Mouse (Mus musculus): ENCODE measurements around the gene Asb17.
"Not testable (repeated sequence)": the region's sequence is repeated elsewhere in the genome, so short reads cannot be mapped to it uniquely, and the experiment has no call there.

Gene Asb17

DNA sequence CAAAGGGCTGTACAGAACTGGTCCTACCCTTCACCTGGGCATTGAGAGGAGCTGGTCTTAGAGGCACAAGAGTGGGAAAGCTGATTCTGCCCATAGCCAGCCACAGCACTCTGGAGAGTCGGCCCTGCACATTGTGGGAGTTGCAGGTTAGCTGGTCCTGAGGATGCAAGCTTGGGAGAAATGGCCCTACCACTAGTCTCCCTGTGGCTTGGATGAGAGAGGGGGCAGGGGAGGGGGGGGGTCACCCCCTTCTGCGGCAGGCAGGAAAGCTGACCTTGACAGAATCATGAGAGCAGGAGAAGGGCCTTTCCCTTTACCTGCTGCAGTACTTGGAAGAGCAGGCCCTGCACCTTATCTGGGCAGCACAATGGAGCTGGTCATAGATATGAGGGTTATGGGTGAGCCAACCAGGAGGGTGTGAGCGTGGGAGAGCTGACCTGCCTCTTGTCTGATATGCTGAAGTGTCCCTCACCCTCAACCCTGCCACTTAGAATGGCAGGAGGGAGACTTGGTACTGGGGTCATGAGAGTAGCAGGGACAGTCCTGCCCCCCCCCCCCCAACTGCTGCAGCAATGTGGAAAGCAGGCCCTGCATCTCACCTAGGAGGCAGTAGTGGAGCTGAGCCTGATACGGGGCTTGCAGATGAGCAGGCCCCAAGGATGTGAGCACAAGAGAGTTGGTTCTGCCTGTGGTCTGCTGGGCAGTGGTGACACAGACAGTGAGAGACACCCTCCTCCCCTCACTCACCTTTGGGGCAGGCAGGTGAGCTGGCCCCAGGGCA, 11.9 kb upstream of the Asb17 start:
- no peak for DNase-seq (ENCODE audit: low spot score)

DNA sequence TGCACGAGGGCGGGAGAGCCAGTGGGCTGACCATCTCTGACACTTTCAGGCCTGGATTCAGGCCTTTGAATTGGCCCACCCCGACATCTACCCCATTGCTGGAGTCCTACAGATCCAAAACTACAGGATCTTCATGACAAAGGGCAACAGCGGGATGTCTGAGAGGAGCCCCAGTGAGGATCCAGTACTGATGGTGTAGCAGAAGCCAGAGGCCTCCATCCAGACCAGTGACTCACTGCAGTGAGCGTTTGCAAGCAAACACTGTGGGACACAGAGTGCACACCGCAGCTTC, 11.4 kb upstream of the Asb17 start:
- no peak for DNase-seq (ENCODE audit: low spot score)

DNA sequence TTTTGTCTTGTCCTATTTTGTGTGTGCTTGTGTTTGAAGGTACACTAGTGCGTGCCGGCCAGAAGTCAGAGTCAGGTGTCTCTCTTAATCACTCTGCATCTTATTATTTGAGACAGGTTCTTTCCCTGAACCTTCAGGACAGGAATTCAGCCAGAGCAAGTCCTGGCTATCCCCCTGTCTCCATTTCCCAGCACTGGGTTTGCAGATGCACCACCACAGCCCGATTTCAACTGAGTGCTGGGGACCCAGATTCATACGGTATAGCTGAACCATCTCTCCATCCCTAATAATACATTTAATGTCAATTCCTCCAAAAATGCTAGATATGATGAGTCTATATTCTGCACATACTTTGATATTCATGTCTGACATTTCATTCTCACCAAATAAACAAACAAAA, 9.9 kb upstream of the Asb17 start:
- DNase-seq (ENCODE audit: low spot score) = no peak

DNA sequence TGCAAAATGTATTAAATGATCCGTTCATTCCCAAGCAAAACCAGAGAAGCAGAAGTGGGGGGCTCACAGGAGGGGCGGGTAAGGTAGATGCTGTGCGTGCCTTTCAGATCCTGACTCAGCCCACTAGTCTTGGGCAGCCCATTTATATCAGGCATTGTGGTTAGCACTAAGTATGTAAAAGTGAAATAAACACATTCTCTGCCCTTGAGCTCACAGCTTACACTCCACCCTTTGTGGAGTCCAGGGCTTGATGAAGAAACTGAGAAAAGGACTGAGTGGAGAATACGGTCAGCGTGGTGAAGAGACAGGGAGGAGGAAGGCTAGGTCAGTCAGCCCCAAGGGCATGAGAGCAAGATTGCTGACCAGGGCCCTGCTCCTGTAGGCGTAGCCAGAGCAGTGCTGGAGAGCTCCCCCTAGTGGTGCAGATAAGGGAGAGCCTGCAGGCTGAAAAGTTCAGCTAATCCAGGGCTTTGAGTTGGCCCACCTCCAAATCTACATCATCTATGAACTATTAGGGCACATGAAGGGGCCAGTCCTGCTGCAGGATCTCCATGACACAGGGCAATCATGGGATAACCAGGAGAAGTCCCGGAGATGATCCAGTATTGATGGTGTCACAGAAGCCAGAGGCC, 8.4 kb upstream of the Asb17 start:
- DNase-seq (ENCODE audit: low spot score) = peak; percentile 67

DNA sequence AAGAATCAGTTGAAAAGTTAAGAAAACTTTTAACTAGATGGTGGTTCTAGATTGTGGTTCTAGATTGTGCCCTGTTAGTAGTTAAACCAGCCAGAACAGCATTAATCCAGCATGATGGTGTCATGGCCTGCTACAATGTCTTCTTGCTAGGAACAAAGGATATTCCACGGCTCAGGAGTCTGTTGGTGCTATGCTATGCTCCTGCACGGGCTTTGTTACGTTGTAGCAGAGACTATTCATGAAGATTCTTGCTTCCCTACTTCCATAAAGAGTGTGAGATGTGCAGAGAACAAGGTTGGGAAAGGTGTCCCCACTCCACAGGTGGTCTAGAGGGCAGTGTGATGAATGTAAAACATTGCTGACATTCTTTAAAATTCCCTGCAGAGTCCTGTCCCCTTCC, 7.7 kb upstream of the Asb17 start:
- no peak for DNase-seq (ENCODE audit: low spot score)

DNA sequence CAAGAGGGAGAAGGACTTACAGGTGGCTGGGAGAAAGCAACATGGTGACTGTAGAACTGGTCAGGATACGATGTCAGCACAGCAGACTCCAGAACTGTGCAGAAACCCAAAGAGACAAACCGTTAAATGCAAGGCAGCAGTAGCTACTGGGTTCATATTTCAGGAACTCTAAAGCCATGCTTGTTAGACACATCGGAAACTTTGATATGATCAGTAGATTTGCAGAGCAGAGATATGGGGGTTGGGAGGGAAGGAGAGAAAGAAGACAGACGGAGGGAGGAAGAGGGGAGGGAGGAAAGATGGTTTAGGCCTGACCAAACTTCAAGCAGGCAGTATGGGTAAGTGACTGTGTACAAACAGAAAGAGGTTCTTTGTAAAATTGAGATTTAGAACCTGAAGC, 6.4 kb upstream of the Asb17 start:
- DNase-seq (ENCODE audit: low spot score) = no peak

DNA sequence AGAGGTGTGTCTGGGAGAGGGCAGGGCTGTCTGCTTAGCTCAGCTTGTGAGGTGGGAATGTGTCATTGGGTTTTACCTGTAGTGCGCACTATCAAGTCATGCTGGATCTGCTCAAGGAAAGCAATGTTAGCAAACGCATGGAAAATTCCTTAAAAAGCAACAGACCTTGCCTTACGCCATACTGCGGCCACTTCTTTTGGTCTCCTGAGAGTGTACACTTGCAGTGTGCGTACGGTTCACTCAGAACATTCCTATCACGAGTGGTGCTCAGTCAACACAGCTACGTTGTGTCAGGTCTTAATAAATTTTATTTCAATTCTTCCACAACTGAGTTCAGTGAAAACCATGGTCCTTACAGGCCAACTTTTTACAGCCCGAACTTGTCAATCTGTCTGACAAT, 748 bp downstream of the Asb17 start:
- DNase-seq (ENCODE audit: low spot score) = no peak

DNA sequence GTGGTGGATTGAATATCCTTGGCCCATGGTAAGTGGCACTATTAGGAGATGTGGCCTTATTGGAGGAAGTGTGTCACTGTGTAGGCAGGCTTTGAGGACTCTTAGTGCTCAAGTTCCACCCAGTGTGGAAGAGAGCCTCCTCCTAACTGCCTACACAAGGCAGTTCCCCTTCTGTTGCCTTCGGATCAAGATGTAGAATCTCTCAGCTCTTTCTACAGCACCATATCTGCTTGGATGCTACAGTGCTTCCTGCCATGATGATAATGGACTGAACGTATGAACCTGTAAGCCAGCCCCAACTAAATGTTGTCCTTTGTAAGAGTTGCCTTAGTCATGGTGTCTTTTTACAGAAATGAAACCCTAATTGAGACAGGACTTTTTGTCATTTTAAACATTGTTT, 1.5 kb downstream of the Asb17 start:
- DNase-seq (ENCODE audit: low spot score) = no peak

DNA sequence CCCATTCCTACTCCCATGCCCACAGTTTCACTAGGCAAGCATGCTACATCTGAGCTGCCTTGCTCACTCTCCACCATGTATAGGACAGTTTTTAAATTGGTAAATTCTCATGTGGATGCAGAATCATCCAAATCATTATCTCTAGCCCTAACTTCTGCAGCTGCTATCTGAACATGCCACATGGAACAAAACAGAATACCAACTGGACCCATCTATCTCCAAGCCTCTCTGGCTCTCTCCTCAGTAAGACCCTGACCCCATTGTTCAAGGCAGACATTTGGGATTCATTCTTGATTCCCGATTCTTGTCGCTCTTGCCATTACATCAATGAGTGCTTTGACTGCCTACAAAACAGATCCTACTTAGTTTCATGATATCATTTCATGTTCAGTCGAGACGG, 2.1 kb downstream of the Asb17 start:
- DNase-seq (ENCODE audit: low spot score) = no peak

DNA sequence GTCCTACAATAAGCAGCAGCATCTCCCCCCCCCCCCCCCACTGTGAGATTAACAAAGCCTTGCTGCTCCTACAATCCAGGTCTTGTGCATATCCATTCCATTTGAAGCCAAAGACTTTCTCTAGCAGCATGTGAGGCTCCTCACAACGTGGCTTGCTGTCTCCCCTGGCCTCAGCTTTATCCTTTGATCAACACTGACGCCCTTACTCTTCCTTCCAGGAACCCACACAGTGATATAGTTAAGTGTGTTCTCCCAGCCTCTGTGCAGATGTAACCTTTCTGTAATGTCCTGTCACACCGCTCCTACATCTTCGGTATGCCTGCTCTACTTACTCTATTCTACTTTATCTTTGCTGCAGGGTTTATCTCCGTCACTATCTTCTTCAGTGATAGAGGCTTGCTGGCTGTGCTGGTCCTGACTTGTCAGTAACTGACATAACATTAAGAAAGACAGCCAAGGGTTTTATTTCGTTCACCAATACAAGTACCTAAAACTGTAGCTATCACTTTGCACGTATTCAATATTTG, 3.3 kb downstream of the Asb17 start:
- no peak for DNase-seq (ENCODE audit: low spot score)

DNA sequence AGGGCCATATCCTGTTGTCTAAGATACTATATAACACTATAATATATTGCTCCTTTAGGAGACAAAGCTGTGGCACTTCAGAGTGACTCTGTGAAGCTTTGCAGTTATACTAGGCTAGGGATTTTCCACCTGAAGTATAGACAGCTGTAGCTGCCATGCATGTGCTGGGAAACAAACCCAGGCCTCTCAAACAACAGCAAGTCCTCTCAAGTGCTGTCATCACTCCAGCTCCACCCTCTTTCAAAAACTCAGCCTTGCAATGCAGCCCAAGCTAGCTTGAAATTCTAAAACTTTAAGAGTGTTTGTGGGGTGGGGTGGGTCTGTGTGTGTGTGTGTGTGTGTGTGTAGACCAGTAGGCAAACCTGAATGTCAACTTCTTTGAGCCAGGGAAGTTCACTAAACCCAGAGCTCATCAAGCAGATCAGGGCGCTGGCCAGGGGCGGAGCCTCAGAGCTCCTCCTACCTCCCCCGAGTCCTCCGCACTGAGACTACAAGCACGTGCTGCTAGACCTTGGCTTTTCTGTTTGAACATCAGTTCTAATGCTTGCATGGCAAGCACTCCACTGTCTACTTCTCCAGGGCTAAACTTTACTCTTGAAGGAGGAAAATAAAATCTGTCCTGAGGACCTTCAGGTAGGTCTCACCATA, 5.5 kb downstream of the Asb17 start:
- no peak for DNase-seq (ENCODE audit: low spot score)

DNA sequence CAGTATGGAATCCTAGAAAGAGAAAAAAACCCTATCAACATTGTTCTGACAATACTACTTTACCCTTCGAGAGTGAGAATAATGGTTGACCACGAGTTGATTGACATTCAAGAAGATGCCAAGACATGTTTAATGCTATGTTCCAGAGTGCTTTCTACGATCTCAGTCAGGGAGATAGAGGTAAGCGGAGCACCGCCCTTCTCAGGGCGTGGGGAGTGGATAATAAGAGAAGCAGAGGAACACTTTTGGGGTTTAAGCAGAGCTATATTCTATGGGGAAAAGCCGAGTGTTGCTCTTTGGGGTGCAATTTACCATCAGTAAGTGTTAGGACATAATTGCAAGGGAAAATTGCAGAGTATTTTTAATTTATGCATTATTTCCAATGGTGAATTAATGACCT, 6.8 kb downstream of the Asb17 start:
- DNase-seq (ENCODE audit: low spot score) = no peak

DNA sequence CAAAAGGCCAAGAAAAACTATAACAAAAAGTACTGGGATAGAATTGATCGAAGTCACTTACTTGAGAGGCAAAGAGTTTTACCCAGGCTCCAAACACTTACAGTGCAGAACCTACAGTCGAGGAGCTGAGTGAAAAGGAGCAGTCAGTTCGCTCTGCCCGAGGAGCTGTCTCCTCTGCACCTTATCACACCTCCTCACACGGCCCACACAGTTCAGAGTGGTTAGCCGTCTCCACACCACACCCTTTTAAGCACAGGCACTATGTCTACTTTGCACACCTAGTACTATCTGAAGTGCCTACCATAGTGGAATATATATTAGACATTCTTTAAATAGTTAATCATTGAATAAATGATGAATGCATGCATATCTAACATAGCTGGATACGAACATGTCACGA, 8.3 kb downstream of the Asb17 start:
- no peak for DNase-seq (ENCODE audit: low spot score)

DNA sequence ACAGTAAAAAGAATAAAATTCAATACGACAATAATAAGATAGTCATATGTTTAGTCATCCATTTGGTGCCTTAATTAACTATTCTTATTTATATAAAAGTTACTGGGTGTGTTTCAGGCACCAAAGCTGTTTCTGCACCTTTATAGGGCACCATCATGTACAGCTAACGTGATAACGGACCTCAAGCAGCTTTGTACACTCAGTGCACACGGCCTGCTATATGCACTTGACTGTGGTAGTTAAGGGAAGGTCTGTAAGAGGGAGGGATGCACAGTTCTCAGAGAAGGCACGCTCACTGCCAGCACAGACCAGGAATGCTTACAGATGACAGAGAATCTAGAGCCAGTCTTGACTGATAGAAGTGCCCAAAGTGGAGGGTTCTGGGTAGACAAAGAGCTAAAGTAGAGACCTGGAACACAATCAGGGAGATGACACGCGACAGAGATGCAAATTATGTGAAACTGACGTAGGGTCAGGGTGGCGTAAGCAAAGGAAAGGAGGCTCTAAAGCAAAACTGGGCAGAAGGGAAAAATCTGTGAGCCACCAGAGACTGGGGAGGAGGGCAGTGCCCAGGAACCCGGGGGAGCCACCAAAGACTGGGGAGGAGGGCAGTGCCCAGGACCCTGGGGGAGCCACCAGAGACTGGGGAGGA, 14.5 kb downstream of the Asb17 start:
- DNase-seq (ENCODE audit: low spot score) = no peak

DNA sequence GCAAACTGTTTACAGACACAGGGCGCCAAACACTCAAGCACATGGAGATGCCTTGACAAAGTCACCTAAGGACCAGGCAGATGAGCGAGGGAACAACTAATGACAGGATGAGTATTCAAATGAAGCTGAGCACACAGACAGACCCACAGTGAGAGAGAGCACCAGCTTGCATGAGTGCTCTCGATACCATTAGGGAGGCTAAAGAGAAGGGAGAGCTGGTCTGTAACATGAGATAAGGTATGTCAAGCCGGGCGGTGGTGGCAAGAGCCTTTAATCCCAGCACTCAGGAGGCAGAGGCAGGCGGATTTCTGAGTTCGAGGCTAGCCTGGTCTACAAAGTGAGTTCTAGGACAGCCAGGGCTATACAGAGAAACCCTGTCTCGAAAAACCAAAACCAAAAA, 16.4 kb downstream of the Asb17 start:
- DNase-seq (ENCODE audit: low spot score) = not testable (repeated sequence)

DNA sequence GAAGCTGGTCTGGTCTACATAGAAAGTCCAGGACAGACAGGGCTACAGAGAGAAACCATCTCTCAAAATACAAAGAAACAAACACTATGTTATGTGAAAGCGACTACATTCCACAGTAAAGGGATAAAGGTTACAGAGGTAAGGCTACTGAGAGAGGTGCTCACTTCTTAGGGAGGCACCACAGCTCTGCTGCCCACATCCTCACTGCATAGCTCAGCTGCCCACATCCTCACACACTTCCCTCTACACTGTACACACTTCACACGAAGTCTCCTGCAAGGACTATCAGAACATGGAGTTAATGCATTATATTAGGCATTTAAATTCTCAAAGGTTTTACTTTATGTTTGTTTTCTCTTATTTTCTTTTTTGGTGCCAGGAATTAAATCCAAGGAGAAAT, 19.8 kb downstream of the Asb17 start:
- DNase-seq (ENCODE audit: low spot score) = no peak

DNA sequence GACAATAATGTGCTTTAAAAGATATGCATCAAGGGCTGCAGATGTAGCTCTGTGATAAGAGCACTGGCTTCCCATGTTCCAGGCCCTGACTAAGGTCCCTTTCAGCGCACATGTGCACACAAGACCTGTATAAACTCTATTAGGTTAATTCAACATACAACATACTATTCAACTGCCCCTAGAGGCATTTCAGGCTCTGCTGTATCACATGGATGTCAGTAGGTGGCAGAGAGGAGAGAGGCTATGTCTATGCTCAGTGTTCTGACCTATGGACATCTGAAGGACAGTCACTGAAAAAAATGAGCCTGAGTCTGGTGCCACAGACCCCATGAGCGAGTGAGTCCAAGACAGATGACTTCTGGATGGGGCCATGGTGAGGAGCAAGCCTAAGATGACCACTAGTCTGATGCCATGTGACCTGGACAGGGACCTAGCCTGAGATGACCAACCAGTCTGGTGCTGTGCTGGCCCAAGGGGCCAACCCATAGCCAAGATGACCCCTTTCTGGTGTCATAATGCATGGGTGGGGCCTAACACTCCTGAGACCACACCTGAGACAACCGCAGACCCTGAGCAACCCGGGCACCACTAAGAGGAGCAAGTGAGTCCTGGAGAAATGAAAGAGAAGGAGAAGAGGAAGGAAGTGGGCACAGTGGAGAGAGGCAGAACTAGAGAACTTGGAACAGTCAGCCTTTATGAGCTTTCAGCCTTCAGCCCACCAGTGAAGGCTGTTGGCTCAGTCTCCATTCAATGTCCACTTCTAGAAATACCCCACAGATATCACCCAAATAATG, 20.8 kb downstream of the Asb17 start:
- no peak for DNase-seq (ENCODE audit: low spot score)

DNA sequence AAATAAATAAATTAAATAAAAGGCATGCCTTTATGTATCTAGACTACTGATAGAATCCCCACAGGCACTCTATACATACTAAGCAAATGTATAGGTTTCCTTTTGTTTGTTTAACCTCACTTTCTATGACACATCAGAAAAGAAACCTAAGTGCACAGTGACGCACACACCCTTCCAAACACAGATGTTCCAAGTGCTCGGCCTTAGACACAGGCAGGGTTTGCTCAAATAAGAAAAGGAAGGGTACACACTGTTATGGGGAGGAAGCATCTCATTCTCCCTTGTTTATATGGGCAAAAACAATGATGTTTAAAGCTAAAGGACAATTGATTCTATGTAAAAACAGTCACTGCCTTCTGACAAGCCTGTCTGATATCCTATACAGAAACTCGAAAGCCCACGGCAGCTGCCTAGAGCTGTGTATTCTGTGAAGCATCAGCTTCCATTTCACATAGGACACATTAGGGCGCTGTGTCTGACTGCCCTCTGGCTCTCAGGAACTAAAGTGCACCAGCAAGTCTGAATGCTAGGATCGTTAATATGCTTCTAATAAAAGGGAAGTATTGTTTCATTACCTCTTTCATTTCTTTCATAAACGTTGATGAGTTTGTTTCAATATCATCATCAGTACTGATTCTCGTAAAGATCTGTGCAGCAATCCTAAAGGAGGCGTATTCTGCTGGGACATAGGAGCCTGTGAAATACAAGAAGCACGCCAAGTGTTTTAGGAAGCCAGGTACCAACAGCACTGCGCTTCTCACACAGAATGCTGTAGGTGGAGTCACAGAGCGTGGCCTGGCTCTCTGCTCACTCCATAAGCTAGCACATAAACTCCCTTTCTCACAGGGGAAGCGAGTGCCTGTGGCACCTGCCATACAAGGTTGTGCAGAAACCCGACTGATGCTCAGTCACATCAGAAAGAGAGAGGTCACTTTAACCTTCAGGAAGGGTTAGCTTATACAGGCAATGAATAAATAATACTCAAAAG, 23.4 kb downstream of the Asb17 start:
- no peak for DNase-seq (ENCODE audit: low spot score)

DNA sequence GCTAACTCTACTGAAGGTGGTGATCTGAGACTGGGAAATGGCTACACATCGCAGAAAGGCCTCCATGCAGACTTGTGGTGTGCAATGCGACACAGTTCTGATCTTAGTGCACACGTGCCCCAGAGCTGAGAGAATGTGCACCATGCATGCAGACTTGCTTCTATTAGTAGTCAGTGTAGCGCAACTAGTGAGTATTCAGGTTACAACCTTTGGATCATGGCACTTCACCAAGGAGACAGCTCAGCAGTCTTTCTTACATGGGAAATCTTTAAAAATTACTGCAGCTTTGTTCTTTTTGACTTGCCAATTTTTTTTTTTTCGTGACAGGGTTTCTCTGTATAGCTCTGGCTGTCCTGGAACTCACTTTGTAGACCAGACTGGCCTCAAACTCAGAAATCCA, 27.4 kb downstream of the Asb17 start:
- DNase-seq (ENCODE audit: low spot score) = no peak

DNA sequence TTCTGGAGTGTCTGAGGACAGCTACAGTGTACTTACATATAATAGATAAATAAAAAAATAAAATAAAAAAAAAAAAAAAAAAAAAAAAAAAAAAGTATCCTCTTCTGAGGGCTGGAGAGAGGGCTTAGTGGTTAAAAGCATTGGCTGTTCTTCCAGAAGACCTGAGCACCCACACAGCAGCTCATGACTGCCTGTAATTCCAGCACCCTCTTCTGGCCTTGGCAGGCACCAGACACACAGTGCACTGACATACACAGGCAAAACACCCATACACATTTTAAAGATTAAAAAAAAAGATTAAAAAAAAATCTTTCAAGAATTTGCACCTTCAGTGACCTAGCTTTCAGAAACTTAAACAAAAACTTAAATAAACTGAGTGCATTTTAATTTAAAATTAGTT, 42.3 kb downstream of the Asb17 start:
- no peak for DNase-seq (ENCODE audit: low spot score)

DNA sequence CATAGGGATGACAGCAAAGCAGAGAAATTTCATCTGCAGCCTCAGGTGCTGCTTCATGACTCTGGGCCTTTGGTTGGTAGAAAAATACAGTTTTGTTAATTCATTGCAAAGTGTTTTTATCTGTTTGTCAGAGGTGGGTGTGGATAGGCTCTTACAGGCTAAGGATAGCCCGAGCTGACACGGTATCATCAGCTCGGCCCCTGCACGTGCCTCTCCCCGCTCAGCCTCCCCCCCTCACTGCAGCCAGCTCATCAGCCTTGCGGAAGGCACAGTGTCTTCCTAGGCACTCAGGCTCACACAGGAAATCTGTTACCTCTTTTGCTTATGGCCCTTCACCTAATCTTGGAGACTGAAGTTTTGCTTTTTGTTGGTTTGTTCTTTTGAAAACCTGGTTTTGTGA, 44.1 kb downstream of the Asb17 start:
- DNase-seq (ENCODE audit: low spot score) = no peak
